Mouse (Mus musculus) liver, postnatal 0 days (tissue): ENCODE results near the gene Serpinf2. TPM values are rescaled to one million over a fixed set of nuclear protein-coding genes. Genes with fewer than 3 reads are reported as not detected.

Experiments used
- ATAC-seq: fragments of 200-750 bp; cut with Nextera tagmentation; 2 replicates; pipeline ENCODE4 v1.8.0; 2017; ENCODE audit warnings: mild to moderate bottlenecking, moderate library complexity
- DNase-seq: peaks from one replicate; pipeline ENCODE4 v3.0.0-alpha.2; 2016
- H3K27ac ChIP-seq: fragments of 300-500 bp; sonication (generic); 2 replicates; pipeline ENCODE4 v1.5.1; 2014; ENCODE audit warnings: antibody characterized with exemption, moderate library complexity, mild to moderate bottlenecking, low read depth
- H3K27me3 ChIP-seq: fragments of 300-500 bp; sonication (generic); 2 replicates; pipeline ENCODE4 v1.6.1; 2014; ENCODE audit warnings: low read length, control low read depth, mixed read lengths; ENCODE audit not compliant: insufficient read depth
- H3K36me3 ChIP-seq: fragments of 300-500 bp; sonication (generic); replicated peaks from 2 replicates; pipeline ENCODE4 v1.6.1; 2014; ENCODE audit warnings: mild to moderate bottlenecking, control low read depth, low read length, moderate library complexity, mixed read lengths; ENCODE audit not compliant: insufficient read depth
- H3K4me1 ChIP-seq: fragments of 300-500 bp; sonication (generic); 2 replicates; pipeline ENCODE4 v1.6.1; 2014; ENCODE audit warnings: antibody characterized with exemption, mild to moderate bottlenecking, control low read depth; ENCODE audit not compliant: insufficient read depth
- H3K4me2 ChIP-seq: fragments of 300-500 bp; sonication (generic); 2 replicates; pipeline ENCODE4 v1.6.1; 2014; ENCODE audit warnings: low read depth, mild to moderate bottlenecking, low read length, moderate library complexity, mixed read lengths
- H3K4me3 ChIP-seq: fragments of 300-500 bp; sonication (generic); 2 replicates; pipeline ENCODE4 v1.5.1; 2014; ENCODE audit warnings: low read depth, low read length
- H3K9ac ChIP-seq: fragments of 300-500 bp; sonication (generic); replicated peaks from 2 replicates; pipeline ENCODE4 v1.6.1; 2014; ENCODE audit warnings: mild to moderate bottlenecking, moderate library complexity
- H3K9me3 ChIP-seq: fragments of 300-500 bp; sonication (generic); 2 replicates; pipeline ENCODE4 v1.6.1; 2016; ENCODE audit warnings: mild to moderate bottlenecking, control low read depth, low read length, mixed read lengths
- CTCF ChIP-seq: sonication (generic); IDR thresholded peaks from 2 replicates; pipeline ENCODE4 v1.5.1; 2016; ENCODE audit warnings: antibody characterized with exemption, low read depth
- EP300 ChIP-seq: IDR thresholded peaks from 2 replicates; pipeline ENCODE4 v1.6.1; 2016; ENCODE audit warnings: antibody characterized with exemption, low read depth, mild to moderate bottlenecking
- WGBS: fragments of 180-500 bp; shearing (Covaris S2); extraction: QIAGEN DNeasy Blood & Tissue Kit; methylation state at CpG from one replicate; pipeline ENCODE4 v1.1.7; 2014; ENCODE audit not compliant: insufficient replicate concordance; 5-methylcytosine and 5-hydroxymethylcytosine counted together
- polyA plus RNA-seq: library from polyadenylated mRNA; unstranded; fragments of >200 nt; fragmentation: Nextera tagmentation; extraction: Ambion mirVana; gene quantifications from 2 replicates; pipeline ENCODE4 v1.2.1, GENCODE M21; 2015

The Serpinf2 gene
- polyA plus RNA-seq, 1 experiment from 2014 or later: 975 TPM

- no peak overlapping the region for H3K27ac ChIP-seq
- TF ChIP-seq CTCF (no peak), EP300 (no peak)
- H3K27me3 ChIP-seq: no peaks in the 10 kb centered on the region
- H3K9ac ChIP-seq: no peak overlapping the region
- no peak for ATAC-seq
- peaks cover 3% of the 10 kb centered on the region for H3K36me3 ChIP-seq
- H3K4me1 ChIP-seq: peaks cover 26% of the 10 kb centered on the region
- DNase-seq: no peak
- H3K4me3 ChIP-seq: no peak overlapping the region
- H3K4me2 ChIP-seq: no peak overlapping the region
- 82% methylated on average over 3 of the region's 3 CpGs for WGBS
- H3K9me3 ChIP-seq: no peaks in the 10 kb centered on the region
Observed at GRCm38 (mm10) chr11:75470675-75471074, 31.3 kb upstream of the Serpinf2 start.

GRCm38 (mm10) chr11:75469261-75469660 is 29.9 kb upstream of the Serpinf2 start:
- Histone ChIP-seq H3K4me1 (peaks cover 32% of the 10 kb centered on the region), H3K36me3 (peaks cover 17% of the 10 kb centered on the region)
- no peak for ATAC-seq

GRCm38 (mm10) chr11:75468410-75468809 is 29.0 kb upstream of the Serpinf2 start:
- H3K4me2 ChIP-seq: peak overlapping the region; percentile 81
- no peak for ATAC-seq
- no peaks in the 10 kb centered on the region for H3K27me3 ChIP-seq
- WGBS: 51% methylated on average over 7 of the region's 7 CpGs
- H3K27ac ChIP-seq: peak overlapping the region; percentile 61
- no peak for DNase-seq
- H3K9ac ChIP-seq: peak overlapping the region; percentile 64
- peaks cover 24% of the 10 kb centered on the region for H3K36me3 ChIP-seq
- peaks cover 36% of the 10 kb centered on the region for H3K4me1 ChIP-seq
- H3K9me3 ChIP-seq: no peaks in the 10 kb centered on the region
- H3K4me3 ChIP-seq: peak overlapping the region; percentile 52
- TF ChIP-seq EP300 (no peak), CTCF (no peak)

More at GRCm38 (mm10) chr11:75469261-75469660, 29.9 kb upstream of the Serpinf2 start:
- 75% methylated on average over 4 of the region's 4 CpGs for WGBS
- H3K9ac ChIP-seq: no peak overlapping the region
- TF ChIP-seq CTCF: no peak
- no peak for TF ChIP-seq EP300
- no peak overlapping the region for H3K4me3 ChIP-seq
- no peak overlapping the region for H3K27ac ChIP-seq
- no peak for DNase-seq
- peak overlapping the region; percentile 81; the same call in 1 of the 2 replicates for H3K4me2 ChIP-seq
- no peaks in the 10 kb centered on the region for H3K27me3 ChIP-seq
- no peaks in the 10 kb centered on the region for H3K9me3 ChIP-seq

DNA sequence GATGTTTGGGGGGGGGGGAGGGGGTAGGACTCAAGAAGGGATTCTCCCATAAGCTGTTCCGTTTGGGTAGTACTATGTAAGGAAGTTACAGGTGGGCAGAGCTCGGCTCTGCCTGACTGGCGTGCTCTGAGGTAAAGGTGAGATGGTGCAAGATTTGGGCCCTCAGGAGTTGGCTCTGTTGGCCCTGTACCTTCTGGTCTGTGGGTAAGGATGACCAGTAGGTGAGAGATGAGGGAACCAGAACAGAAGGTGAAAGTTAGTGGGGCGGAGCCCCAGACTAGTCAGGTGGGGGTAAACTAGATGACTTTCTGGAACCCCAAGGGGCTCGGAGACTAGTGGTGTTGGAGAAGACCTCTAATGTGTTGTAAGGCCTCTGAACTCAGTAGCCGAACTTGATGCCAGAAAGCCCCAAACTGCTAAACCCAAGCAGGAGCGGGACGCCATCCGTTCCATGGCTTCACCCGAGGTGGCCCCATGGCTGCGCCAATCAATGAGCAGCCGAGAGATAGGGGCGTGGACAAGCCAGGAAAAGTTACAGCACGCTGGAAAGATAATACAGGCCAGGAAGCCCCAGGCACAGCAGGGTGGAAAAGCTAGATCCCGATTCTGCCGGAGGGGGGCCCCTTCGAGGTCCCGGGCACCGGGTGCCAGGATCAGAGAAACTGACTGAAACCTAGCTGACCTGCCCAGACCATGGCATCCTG is 28.3 kb upstream of the Serpinf2 start:
- peaks cover 41% of the 10 kb centered on the region for H3K4me1 ChIP-seq

GRCm38 (mm10) chr11:75466731-75467505 is 27.5 kb upstream of the Serpinf2 start:
- no peak for ATAC-seq
- peaks cover 38% of the 10 kb centered on the region for H3K4me1 ChIP-seq
- TF ChIP-seq EP300: no peak
- TF ChIP-seq CTCF: peak; percentile 46
- no peak overlapping the region for H3K4me3 ChIP-seq
- WGBS: 95% methylated on average over 4 of the region's 4 CpGs
- no peak for DNase-seq
- peaks cover 24% of the 10 kb centered on the region for H3K36me3 ChIP-seq
- H3K9ac ChIP-seq: no peak overlapping the region
- no peaks in the 10 kb centered on the region for H3K27me3 ChIP-seq
- H3K27ac ChIP-seq: peak overlapping the region; percentile 61
- H3K9me3 ChIP-seq: no peaks in the 10 kb centered on the region
- peak overlapping the region; percentile 81 for H3K4me2 ChIP-seq

More for the DNA sequence above, 28.3 kb upstream of the Serpinf2 start:
- H3K27me3 ChIP-seq: no peaks in the 10 kb centered on the region
- 20% methylated on average over 19 of the region's 19 CpGs for WGBS
- ATAC-seq: peak; percentile 86
- H3K4me2 ChIP-seq: peak overlapping the region; percentile 81
- H3K9ac ChIP-seq: peak overlapping the region; percentile 64
- DNase-seq: peak; percentile 80
- H3K4me3 ChIP-seq: peak overlapping the region; percentile 52
- H3K27ac ChIP-seq: peak overlapping the region; percentile 61
- H3K9me3 ChIP-seq: no peaks in the 10 kb centered on the region
- peaks cover 24% of the 10 kb centered on the region for H3K36me3 ChIP-seq
- TF ChIP-seq CTCF (peak; percentile 24; the same call in 1 of the 2 replicates), EP300 (no peak)

DNA sequence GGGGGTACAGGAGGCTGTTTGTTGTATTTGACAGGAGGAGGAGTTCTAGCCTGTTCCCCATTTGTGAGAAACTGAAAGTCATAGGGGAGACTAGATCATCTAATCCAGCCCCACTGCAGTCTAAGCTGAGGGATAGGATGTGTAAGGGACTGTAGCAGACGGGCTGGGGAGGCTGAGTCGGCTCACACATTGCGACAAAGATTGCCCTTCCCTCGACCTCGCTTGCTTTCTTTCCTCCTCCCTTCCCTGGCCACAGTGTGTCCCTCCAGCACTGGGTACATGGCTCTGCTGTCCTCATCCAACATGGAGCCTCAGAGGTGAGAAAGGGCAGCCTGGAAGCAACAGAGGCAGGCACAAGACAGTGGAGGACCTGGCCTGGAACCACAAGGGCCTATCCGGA is 25.7 kb upstream of the Serpinf2 start:
- WGBS: 77% methylated on average over 6 of the region's 6 CpGs
- H3K9ac ChIP-seq: no peak overlapping the region
- no peak for TF ChIP-seq EP300

More for the DNA sequence above, 25.7 kb upstream of the Serpinf2 start:
- Histone ChIP-seq H3K27me3 (no peaks in the 10 kb centered on the region), H3K9me3 (no peaks in the 10 kb centered on the region), H3K4me2 (no peak overlapping the region), H3K4me1 (peaks cover 41% of the 10 kb centered on the region), H3K4me3 (no peak overlapping the region), H3K36me3 (peaks cover 24% of the 10 kb centered on the region), H3K27ac (no peak overlapping the region)
- no peak for ATAC-seq
- no peak for DNase-seq
